Mouse (Mus musculus): ENCODE results near the gene Cbx5.

Cbx5 gene

GRCm38 (mm10) chr15:103173251-103173650, 66.4 kb downstream of the Cbx5 start:
- DNase-seq (ENCODE audit: low spot score), result no peak

DNA sequence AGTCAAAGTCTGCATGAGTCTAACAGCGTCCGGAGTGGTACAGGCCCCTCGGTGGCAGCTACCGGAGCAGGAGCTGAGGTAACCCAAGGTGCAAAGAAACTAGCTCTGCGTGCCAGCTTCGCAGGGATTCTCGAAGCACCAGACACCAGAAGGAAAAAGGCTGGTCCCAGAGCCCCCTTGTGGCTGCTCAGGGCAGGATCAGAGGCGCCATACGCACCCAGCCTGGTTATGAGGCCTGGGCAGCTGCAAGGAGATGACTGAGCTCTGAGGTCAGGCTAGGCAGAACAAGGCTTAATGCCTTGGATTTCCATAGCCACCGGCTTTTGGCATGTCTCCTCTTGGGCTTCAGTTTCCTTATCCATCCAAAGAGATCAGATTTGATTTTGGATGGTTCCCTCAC, 67.1 kb downstream of the Cbx5 start:
- DNase-seq (ENCODE audit: low spot score), result no peak

GRCm38 (mm10) chr15:103171276-103171675, 68.3 kb downstream of the Cbx5 start:
- peak; percentile 38 for DNase-seq (ENCODE audit: low spot score)

DNA sequence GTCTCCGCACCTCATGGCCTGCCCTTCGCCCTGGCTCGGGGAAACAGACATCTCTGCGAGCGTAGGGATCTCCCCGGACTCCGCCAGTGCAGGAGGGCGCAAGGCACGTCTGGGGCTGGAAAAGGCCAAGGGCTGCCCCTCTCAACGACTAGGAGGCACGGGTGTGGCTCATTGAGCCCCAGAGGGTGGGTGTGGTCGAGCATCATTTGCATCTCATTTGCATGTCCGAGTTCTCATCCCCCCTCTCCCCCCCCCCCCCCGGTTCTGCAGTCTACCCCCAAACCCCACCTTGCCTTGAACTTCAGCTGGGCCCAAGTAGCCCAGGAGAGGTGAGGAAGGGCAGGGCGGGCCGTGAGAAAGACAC, 69.3 kb downstream of the Cbx5 start:
- DNase-seq (ENCODE audit: low spot score), result peak; percentile 25

GRCm38 (mm10) chr15:103169612-103170315, 69.9 kb downstream of the Cbx5 start:
- no peak for DNase-seq (ENCODE audit: low spot score)

- DNase-seq (ENCODE audit: low spot score), result peak; percentile 56
Observed at GRCm38 (mm10) chr15:103168801-103169611, 70.6 kb downstream of the Cbx5 start.

- no peak for DNase-seq (ENCODE audit: low spot score)
Observed at GRCm38 (mm10) chr15:103167786-103168185, 71.8 kb downstream of the Cbx5 start.

- DNase-seq (ENCODE audit: low spot score), result no peak
Observed at GRCm38 (mm10) chr15:103167042-103167615, 72.5 kb downstream of the Cbx5 start, which contains the start of gene Smug1. Gene Smug1 (minus strand): TSS chr15:103167092.

DNA sequence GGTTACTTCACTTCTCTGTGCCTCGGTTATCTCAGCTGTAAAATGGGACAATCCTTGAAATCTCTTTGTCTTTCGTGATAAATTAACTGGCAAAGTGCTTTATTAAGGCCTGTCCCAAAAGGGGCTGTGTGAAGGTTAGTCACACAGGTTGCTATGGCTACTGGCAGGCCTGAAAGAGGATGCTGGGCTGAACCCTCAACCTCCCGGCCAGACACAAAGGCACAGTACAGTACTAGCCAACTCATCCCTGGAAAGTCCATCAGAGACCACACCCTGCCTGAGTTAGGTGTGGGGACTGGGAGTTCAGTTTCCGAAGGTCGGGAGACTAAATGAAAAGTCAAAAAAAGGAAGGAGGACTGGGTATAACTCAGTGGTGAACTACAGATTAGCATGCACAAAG, 73.7 kb downstream of the Cbx5 start:
- no peak for DNase-seq (ENCODE audit: low spot score)

DNA sequence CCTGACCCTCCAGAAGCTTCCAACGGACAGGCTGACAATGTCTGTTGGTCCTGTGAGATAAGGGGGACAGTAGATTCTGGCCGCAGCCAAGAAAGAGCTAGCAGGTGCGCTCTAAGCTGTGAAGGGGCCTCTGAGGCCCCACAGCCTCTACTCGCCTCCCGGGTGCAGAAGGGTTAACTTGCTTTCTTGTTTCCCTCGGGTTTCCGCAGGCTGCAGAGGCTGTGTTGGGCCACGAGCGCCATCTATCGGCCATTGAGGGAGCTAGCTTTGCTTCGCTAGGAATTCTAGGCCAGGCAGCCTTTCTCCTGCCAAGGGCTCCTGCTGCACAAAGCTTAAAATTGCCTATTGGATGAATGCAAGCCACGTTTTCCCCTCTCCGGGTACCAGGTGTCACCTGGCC, 74.2 kb downstream of the Cbx5 start:
- DNase-seq (ENCODE audit: low spot score), result peak; percentile 83

DNA sequence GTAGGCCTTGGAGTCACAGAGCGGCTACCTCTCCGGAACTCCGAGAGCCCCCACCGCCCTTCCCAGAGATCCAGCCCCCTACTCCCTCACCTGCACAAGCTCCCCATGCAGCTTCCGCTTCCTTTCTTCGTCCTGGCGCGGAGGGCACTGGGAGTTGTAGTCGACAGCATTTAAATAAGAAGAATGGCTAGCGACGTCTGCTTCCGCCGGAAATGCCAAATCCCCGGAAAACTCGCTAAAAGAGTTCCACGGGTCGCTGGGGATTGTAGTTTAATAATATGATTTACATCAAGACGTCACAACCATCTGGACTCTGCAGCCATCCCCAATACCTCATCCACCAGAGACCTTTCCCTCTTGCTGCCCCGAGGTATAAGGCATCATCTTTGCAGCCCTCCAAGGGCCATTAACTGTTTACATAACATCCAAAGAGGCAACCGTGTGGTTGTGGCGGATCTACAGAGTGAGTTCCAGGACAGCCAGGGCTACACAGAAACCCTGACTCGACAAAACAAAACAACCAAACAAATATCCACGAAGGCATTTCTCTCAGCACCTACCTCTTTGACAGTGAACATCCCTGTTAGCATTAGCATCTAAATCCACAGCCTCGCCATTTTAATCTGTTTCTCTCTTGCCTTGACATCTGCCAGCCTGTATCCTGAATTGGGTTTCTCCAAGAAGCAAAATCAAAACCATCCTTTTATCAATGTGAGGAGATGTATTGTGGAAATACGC, 76.3 kb downstream of the Cbx5 start:
- peak; percentile 90 for DNase-seq (ENCODE audit: low spot score)

DNA sequence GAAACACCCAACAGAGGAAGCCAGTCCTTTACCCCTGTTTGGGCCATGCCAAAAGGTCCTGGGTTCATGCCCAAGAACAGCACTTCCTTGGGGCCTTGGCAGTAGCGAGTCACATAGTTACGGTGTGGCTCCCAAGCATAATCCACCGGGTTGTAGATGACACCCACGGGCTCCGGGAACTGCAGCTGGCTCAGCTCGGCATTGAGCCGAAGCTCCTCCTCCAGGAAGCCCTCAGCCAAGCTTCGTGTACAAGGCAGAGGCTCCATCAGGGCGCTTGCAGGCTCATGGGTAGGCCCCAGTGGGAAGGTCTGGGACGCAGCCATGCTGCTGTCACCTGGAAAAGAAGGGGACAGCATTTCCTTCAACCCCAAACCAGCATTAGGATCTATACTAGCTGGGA, 82.0 kb downstream of the Cbx5 start:
- DNase-seq (ENCODE audit: low spot score), result no peak

- DNase-seq (ENCODE audit: low spot score), result no peak
Observed at GRCm38 (mm10) chr15:103156890-103157289, 82.7 kb downstream of the Cbx5 start.

- no peak for DNase-seq (ENCODE audit: low spot score)
Observed at GRCm38 (mm10) chr15:103155366-103156321, 84.0 kb downstream of the Cbx5 start.

- no peak for DNase-seq (ENCODE audit: low spot score)
Observed at GRCm38 (mm10) chr15:103152890-103153610, 86.6 kb downstream of the Cbx5 start.

DNA sequence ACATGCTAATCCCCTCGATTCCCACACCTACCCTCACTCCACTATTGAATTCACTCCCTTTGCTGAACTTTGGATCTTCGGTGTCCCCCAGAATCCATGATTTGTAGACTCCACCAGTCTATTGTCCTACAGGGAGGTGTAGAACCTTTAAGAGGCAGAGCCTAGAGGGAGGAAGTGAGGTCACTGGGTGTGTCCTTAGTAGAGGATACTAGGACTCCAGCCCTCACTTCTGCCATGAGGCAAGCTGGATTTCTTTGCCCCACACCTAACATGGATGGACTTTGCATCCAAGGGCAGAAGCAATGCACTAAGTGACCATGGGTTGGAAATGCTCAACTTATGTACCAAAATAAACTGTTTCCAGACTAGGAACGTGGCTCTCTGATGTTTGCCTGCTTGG, 87.2 kb downstream of the Cbx5 start:
- no peak for DNase-seq (ENCODE audit: low spot score)

DNA sequence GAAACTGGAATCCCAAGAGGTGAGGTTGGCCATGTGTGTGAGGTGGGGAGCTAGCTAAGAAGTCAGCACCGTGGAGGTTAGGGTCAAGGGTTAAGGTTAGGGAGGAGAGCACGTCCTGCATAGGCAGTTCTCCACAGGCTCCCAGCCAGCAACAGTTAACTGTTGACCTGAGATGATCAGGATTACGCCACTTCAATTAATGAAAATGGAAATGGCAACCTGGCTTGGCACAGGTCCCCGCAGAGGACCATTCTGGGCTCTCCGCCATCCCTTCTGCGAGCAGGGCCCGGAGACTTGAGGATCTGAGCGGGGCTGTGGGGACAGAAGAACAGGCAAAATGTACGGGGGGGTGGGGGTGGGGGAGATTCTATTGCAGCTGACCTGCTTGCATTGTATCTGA, 91.8 kb downstream of the Cbx5 start:
- no peak for DNase-seq (ENCODE audit: low spot score)

GRCm38 (mm10) chr15:103147422-103147690, 92.3 kb downstream of the Cbx5 start:
- DNase-seq (ENCODE audit: low spot score), result no peak

GRCm38 (mm10) chr15:103146627-103147421, 92.8 kb downstream of the Cbx5 start:
- no peak for DNase-seq (ENCODE audit: low spot score)

All from testis, postnatal 14 days (tissue).